Mouse (Mus musculus): Measurements from ENCODE around the gene Zfp874b. TPM values are rescaled to one million over a fixed set of nuclear protein-coding genes. Genes with fewer than 3 reads are reported as not detected.
A peak's percentile ranks its signal among the peaks of the same experiment; 100 is the strongest.
"Not testable (repeated sequence)": the region's sequence is repeated elsewhere in the genome, so short reads cannot be mapped to it uniquely, and the experiment has no call there.

The Zfp874b gene
- polyA plus RNA-seq, 1 experiment from 2014 or later = 2.9 TPM

DNA sequence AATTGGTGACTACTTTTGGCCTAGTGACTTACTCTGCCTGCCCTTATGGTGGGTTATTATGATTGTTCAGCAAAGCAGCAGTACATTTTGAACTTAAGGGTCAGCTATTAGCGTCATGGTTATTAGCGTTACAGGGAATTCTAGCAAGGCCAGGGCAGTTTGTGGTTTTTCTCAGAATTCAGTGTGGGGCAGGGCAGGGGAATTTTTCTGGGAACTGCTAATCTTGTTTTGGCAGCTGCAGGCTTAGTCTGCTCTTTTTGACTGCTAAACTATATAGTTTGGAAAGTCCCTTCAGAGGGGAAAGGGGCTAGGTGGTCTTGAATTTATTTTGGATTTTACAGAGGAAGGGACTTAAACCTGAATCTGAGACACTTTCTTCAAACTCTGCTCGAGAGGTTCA lies 14.8 kb downstream of the Zfp874b start:
- no peak overlapping the region for H3K4me3 ChIP-seq (replicated peaks; ENCODE audit: low read length)
- H3K27ac ChIP-seq (ENCODE audit: low read length) = no peak overlapping the region
- H3K9ac ChIP-seq (ENCODE audit: low read length) = no peak overlapping the region
- no peaks in the 10 kb centered on the region for H3K4me1 ChIP-seq (ENCODE audit: control insufficient read depth, insufficient read depth, low read length)
- peaks cover 24% of the 10 kb centered on the region for H3K36me3 ChIP-seq (ENCODE audit: control insufficient read depth, insufficient read depth, low read length)
- ATAC-seq (ENCODE audit: insufficient read depth, low FRiP score) = no peak
- no peaks in the 10 kb centered on the region for H3K27me3 ChIP-seq (ENCODE audit: control insufficient read depth, insufficient read depth, low read length)
- H3K4me2 ChIP-seq (ENCODE audit: low read depth, low read length) = no peak overlapping the region
- 87% methylated on average over 3 of the region's 3 CpGs for WGBS
- H3K9me3 ChIP-seq (replicated peaks; ENCODE audit: control insufficient read depth, low read length) = peaks cover 6% of the 10 kb centered on the region; the same call in 1 of the 2 replicates

DNA sequence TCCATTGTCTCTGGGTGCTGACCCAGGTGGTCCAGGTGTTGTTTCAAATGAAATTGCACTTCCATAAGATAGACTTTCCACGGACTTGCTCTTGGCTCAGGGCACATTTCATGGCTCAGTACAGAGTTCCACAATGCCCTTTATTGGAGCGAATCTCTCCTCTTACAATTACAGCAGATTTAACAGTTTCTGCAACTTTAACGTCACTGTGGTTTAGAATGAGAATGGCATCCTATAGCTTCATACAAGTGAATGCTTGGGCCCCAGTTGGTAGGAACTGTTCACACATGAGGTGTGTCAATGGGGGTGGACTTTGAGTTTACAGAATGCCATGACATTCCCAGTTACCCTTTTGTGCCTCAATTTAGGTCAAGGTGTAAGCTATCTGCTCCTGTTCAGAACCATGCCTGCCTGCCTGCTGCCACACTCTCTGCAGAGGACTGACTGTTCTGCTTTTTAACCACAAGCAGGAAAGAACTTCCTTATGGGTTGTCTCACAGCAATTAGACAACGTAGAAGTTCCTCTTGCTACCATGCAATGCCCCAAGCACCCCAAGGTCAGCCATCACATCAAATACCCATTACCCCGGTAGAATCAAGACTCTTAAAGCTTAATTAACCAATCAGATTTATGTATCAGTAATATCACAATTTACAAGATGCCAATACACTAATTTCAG lies 20.4 kb downstream of the Zfp874b start:
- not testable (repeated sequence) for H3K4me1 ChIP-seq (ENCODE audit: control insufficient read depth, insufficient read depth, low read length); ATAC-seq (ENCODE audit: insufficient read depth, low FRiP score); H3K4me2 ChIP-seq (ENCODE audit: low read depth, low read length); H3K27me3 ChIP-seq (ENCODE audit: control insufficient read depth, insufficient read depth, low read length); H3K9me3 ChIP-seq (replicated peaks; ENCODE audit: control insufficient read depth, low read length); H3K36me3 ChIP-seq (ENCODE audit: control insufficient read depth, insufficient read depth, low read length); H3K27ac ChIP-seq (ENCODE audit: low read length); H3K4me3 ChIP-seq (replicated peaks; ENCODE audit: low read length); H3K9ac ChIP-seq (ENCODE audit: low read length)
- 75% methylated on average over 2 of the region's 5 CpGs for WGBS

DNA sequence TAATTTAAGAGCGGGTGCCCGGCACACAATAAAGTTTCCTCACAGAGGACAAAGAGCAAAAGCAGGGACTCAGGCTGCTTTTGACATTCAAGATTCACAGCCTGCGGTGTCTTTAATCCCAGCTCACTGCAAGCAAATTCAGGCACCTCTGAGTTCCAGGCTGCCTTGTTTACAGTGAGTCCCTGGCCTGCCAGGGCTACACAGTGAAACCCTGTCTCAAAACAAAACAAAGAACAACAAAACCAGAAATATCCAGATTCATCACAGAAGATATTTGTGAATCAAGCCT lies 32.1 kb downstream of the Zfp874b start:
- H3K27ac ChIP-seq (ENCODE audit: low read length) = peak overlapping the region; percentile 41

GRCm38 (mm10) chr13:67451172-67452020 lies 32.7 kb downstream of the Zfp874b start, which contains the start of gene Zfp874a:
TSS of gene Zfp874a (minus strand) at chr13:67451624.
- Histone ChIP-seq H3K9ac (ENCODE audit: low read length) (peak within 1 kb of the TSS; percentile 78), H3K9me3 (replicated peaks; ENCODE audit: control insufficient read depth, low read length) (no peaks in the 10 kb centered on the region), H3K36me3 (ENCODE audit: control insufficient read depth, insufficient read depth, low read length) (peaks cover 5% of the 10 kb centered on the region; the same call in 1 of the 2 replicates), H3K4me3 (replicated peaks; ENCODE audit: low read length) (peak within 1 kb of the TSS; percentile 68), H3K27ac (ENCODE audit: low read length) (peak within 1 kb of the TSS; percentile 49), H3K27me3 (ENCODE audit: control insufficient read depth, insufficient read depth, low read length) (no peaks in the 10 kb centered on the region), H3K4me2 (ENCODE audit: low read depth, low read length) (peak within 1 kb of the TSS; percentile 75), H3K4me1 (ENCODE audit: control insufficient read depth, insufficient read depth, low read length) (0 out of 2 replicates have a peak, but pooled peaks cover 3% of the 10 kb centered on the region)
- WGBS = under 1% methylated on average over 20 of the region's 20 CpGs
- peak; percentile 96 for ATAC-seq (ENCODE audit: insufficient read depth, low FRiP score)

More for the DNA sequence above, 32.1 kb downstream of the Zfp874b start:
- Histone ChIP-seq H3K27me3 (ENCODE audit: control insufficient read depth, insufficient read depth, low read length) (no peaks in the 10 kb centered on the region), H3K4me3 (replicated peaks; ENCODE audit: low read length) (peak overlapping the region; percentile 68), H3K9me3 (replicated peaks; ENCODE audit: control insufficient read depth, low read length) (no peaks in the 10 kb centered on the region), H3K9ac (ENCODE audit: low read length) (peak overlapping the region; percentile 78), H3K36me3 (ENCODE audit: control insufficient read depth, insufficient read depth, low read length) (peaks cover 2% of the 10 kb centered on the region; the same call in 1 of the 2 replicates), H3K4me2 (ENCODE audit: low read depth, low read length) (peak overlapping the region; percentile 75), H3K4me1 (ENCODE audit: control insufficient read depth, insufficient read depth, low read length) (0 out of 2 replicates have a peak, but pooled peaks cover 3% of the 10 kb centered on the region)
- 6% methylated on average over 3 of the region's 3 CpGs for WGBS
- no peak for ATAC-seq (ENCODE audit: insufficient read depth, low FRiP score)

DNA sequence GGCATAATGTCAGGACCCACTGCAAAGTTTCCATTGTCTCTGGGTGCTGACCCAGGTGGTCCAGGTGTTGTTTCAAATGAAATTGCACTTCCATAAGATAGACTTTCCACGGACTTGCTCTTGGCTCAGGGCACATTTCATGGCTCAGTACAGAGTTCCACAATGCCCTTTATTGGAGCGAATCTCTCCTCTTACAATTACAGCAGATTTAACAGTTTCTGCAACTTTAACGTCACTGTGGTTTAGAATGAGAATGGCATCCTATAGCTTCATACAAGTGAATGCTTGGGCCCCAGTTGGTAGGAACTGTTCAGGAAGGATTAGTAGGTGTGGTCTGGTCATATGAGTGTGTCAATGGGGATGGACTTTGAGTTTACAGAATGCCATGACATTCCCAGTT lies 47.0 kb downstream of the Zfp874b start:
- H3K9ac ChIP-seq (ENCODE audit: low read length); H3K4me2 ChIP-seq (ENCODE audit: low read depth, low read length); H3K4me1 ChIP-seq (ENCODE audit: control insufficient read depth, insufficient read depth, low read length); H3K36me3 ChIP-seq (ENCODE audit: control insufficient read depth, insufficient read depth, low read length); H3K27me3 ChIP-seq (ENCODE audit: control insufficient read depth, insufficient read depth, low read length); H3K27ac ChIP-seq (ENCODE audit: low read length); H3K4me3 ChIP-seq (replicated peaks; ENCODE audit: low read length); H3K9me3 ChIP-seq (replicated peaks; ENCODE audit: control insufficient read depth, low read length); ATAC-seq (ENCODE audit: insufficient read depth, low FRiP score): not testable (repeated sequence)
- 75% methylated on average over 1 of the region's 3 CpGs for WGBS

DNA sequence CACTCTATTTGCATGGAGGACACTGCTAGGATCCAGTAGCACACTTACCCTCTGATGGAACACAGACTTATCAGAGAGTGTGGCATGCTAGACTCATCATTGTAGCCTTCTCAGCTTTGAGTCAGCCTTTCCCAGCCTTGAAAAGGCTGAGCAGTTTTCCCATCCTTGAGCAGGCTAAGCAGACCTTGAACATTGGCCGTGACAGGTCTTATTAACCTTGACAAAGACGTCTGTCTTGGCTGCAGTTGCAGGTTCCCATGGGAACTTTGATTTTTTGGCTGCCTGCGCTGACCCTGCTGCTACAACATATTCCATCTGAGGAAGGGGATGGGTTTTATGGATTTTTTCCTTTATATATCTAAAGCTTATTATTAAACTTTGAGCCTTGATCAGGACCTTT lies 55.9 kb downstream of the Zfp874b start:
- H3K9ac ChIP-seq (ENCODE audit: low read length) = no peak overlapping the region

GRCm38 (mm10) chr13:67425699-67426098 lies 58.4 kb downstream of the Zfp874b start:
- not testable (repeated sequence) for H3K27ac ChIP-seq (ENCODE audit: low read length); H3K9me3 ChIP-seq (replicated peaks; ENCODE audit: control insufficient read depth, low read length); ATAC-seq (ENCODE audit: insufficient read depth, low FRiP score); H3K36me3 ChIP-seq (ENCODE audit: control insufficient read depth, insufficient read depth, low read length); H3K4me3 ChIP-seq (replicated peaks; ENCODE audit: low read length); H3K27me3 ChIP-seq (ENCODE audit: control insufficient read depth, insufficient read depth, low read length); H3K4me2 ChIP-seq (ENCODE audit: low read depth, low read length); H3K4me1 ChIP-seq (ENCODE audit: control insufficient read depth, insufficient read depth, low read length); H3K9ac ChIP-seq (ENCODE audit: low read length)

More for the DNA sequence above, 55.9 kb downstream of the Zfp874b start:
- Histone ChIP-seq H3K27ac (ENCODE audit: low read length) (no peak overlapping the region), H3K36me3 (ENCODE audit: control insufficient read depth, insufficient read depth, low read length) (no peaks in the 10 kb centered on the region), H3K27me3 (ENCODE audit: control insufficient read depth, insufficient read depth, low read length) (no peaks in the 10 kb centered on the region), H3K4me3 (replicated peaks; ENCODE audit: low read length) (no peak overlapping the region), H3K4me2 (ENCODE audit: low read depth, low read length) (no peak overlapping the region), H3K9me3 (replicated peaks; ENCODE audit: control insufficient read depth, low read length) (no peaks in the 10 kb centered on the region), H3K4me1 (ENCODE audit: control insufficient read depth, insufficient read depth, low read length) (no peaks in the 10 kb centered on the region)
- ATAC-seq (ENCODE audit: insufficient read depth, low FRiP score) = no peak
- WGBS = 70% methylated on average over 3 of the region's 3 CpGs

DNA sequence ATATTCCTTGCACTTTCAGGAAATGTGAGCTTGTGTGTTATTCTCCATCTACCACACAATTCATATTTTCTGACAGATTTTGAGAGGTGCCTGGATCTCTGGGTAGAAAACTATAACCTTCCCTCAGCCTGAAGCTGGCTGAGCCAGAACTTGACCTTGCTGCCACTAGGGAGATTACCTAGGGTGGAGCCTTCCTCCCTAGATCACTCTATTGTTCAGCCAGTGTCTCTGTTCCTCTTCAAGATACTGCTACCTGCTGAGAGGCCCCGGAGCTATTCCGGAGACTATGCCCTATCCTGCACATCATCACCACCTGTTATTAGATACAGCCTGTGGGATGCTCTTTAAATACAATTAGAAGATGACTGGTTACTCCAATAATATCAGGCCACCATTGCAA lies 61.5 kb downstream of the Zfp874b start:
- H3K27me3 ChIP-seq (ENCODE audit: control insufficient read depth, insufficient read depth, low read length); H3K9ac ChIP-seq (ENCODE audit: low read length); H3K4me2 ChIP-seq (ENCODE audit: low read depth, low read length); H3K4me3 ChIP-seq (replicated peaks; ENCODE audit: low read length); H3K27ac ChIP-seq (ENCODE audit: low read length); H3K36me3 ChIP-seq (ENCODE audit: control insufficient read depth, insufficient read depth, low read length); H3K9me3 ChIP-seq (replicated peaks; ENCODE audit: control insufficient read depth, low read length); H3K4me1 ChIP-seq (ENCODE audit: control insufficient read depth, insufficient read depth, low read length); ATAC-seq (ENCODE audit: insufficient read depth, low FRiP score): not testable (repeated sequence)
- 68% methylated on average over 2 of the region's 2 CpGs for WGBS
